Mouse (Mus musculus): ENCODE results near the gene Pomt1. TPM values are rescaled to one million over a fixed set of nuclear protein-coding genes. Genes with fewer than 3 reads are reported as not detected.
"Not testable (repeated sequence)": the region's sequence is repeated elsewhere in the genome, so short reads cannot be mapped to it uniquely, and the experiment has no call there.

The Pomt1 gene
- polyA plus RNA-seq, 3 experiments from 2014 or later: 2.4 to 4.2 (median 3.0) TPM

- ATAC-seq: no peak
These were observed 47.6 kb downstream of the Pomt1 start for GRCm38 (mm10) chr2:32283986-32284385.

DNA sequence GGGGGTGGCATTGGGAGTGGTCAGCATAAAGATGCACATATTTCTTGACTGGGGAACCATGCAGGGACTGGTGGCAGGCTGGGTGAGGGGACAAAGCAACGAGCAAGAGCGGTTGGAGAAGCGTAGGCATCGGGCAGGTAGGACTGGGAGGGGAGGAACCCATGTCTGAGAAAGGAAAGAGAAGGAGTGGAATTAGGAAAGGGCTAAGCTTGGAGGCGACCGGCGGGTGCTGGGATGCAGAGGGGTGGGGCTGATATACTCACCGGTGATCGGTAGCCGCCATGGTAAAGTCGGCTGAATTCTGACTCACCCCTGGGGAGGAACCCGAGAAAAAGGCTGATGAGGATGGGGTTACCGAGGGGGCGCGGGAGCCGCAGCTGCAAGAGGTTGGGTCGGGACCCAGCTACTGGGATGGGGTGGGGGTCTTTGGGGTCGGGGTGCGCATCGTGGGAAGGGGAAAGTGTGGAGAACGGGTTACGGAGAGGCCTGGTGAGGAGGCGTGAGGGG lies 51.0 kb downstream of the Pomt1 start, which contains the start of gene Golga2:
Gene Golga2, plus strand, starts transcription at position 51 of the 507 bp plus-strand sequence.
- no peak for ATAC-seq

DNA sequence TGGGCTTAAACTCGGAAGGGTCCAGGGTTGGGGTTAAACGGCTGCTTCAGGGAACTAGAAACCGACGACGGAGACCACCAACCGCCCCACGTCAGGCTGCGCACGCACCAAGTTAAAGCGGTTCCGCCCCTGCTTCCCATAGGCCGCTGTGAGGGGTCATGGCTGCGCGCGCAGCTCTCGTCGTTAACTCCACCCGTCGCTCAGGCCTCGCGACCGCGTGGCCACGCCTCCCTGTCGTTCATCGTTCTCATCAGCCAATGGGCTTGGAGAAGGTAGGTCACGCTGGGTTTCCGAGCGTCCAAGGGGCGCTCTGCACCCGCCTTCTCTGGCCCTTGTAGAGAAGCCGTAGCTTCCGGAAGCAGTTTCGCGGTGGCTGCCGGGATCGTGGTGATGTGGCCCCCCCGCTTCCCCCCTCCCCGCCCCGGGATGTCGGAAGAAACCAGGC lies 51.6 kb downstream of the Pomt1 start, which contains the start of gene Swi5:
Gene Swi5, minus strand, starts transcription at position 153 of the 445 bp plus-strand sequence.
- peak; percentile 99 for ATAC-seq

DNA sequence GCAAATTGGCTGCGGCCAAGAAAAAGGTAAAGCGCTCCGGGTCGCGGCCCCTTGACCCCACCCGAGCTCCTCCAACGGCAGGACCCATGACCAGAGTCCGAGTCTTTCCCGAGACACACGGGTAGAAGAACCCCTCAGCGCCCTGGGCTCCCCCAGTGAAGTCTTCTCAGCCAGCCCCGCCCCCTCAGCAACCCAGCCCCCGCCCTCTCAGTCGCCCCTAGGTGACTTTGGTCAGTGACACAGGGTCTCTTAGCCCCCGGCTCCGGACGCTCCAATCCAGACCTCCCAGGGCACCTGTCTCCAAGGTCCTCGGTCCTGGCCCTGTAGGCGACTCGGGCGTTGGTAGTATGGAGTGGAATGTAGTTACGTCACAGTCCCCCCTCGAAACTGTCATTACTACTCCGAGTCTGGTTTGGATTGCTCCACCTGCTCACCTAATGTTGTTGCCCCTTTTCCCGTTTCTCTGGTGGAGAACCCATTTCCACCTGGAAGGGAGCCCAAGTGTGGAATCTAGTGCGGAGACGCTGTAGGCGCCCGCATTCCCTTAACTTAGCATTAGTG lies 52.1 kb downstream of the Pomt1 start:
- ATAC-seq: no peak

- ATAC-seq: no peak
These were observed 53.2 kb downstream of the Pomt1 start for GRCm38 (mm10) chr2:32289578-32289977.

DNA sequence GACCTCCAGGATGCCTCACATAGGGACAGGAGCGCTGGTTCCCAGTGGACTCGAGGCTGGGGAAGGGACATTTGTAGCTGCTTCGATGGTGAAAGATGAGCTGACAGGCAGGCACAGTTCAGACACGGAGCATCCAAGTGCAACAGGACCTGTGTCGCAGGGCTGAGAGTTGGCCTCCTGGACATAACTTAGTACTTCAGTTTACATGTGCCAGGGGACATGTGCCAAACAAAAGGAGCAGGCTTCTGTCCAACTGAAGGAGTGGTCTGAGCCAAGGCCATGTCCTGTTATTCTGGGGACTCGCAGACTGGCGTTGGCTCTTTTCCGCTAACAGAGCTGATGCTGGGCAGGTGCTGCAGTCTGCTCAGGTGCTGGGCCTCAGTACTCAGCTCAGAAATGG lies 58.0 kb downstream of the Pomt1 start:
- no peak for ATAC-seq

DNA sequence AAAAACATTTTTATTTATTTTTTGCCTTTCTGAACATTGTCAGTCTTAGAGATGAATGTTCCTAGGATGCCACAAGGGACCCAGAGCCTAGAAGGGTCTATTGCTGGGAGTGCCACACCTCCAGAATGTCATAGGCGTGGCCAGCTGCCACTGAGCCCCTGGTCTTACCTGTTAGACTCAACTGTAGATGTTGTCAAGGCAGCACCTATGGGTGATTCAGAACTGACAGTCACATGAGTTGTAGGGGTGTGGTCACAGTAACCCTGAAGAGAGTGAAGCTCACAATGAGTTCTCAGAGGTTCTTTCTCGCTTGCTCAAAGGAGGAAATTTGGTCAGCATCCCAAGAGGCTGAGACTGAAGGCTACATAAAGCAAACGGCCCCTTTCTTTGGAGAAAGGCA lies 58.9 kb downstream of the Pomt1 start:
- no peak for ATAC-seq

- not testable (repeated sequence) for ATAC-seq
These were observed 59.5 kb downstream of the Pomt1 start for GRCm38 (mm10) chr2:32295842-32296241.

DNA sequence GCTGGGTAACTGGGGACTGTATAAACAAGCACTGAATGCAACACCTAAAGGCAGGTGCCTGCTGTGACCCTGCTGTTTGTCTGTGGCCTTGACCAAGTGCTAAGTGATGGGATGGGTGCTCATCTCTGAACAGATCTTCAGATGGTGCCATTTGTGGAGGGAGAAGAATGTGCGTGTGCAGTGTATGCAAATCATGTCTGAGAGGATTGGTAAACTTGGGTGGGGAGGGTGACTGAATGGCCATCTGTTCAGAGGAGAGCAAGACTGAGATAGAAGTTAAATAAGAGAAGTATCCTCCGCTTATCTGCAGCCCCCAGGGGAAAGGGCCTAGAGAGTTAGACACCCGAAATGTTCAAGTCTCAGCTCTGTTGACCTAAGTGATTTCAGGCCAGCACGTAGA lies 63.1 kb downstream of the Pomt1 start:
- no peak for ATAC-seq

DNA sequence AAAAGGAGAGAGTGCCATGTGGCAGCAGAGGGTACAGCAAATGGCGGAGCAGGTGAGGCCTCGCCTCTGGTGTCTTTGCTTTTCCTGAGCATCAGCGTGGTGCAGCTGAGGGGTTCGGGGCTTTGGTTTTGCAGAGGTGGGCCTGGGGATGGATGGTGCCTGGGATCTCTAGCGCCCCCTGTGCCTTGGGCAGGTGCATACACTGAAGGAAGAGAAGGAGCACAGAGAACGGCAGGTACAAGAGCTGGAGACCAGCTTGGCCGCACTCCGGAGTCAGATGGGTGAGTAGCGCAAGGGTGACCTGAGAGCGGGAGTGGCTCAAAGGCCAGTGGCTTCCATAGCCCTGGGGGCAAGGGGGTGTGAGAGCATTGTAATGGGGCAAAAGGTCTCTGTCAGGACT lies 66.6 kb downstream of the Pomt1 start:
- no peak for ATAC-seq

DNA sequence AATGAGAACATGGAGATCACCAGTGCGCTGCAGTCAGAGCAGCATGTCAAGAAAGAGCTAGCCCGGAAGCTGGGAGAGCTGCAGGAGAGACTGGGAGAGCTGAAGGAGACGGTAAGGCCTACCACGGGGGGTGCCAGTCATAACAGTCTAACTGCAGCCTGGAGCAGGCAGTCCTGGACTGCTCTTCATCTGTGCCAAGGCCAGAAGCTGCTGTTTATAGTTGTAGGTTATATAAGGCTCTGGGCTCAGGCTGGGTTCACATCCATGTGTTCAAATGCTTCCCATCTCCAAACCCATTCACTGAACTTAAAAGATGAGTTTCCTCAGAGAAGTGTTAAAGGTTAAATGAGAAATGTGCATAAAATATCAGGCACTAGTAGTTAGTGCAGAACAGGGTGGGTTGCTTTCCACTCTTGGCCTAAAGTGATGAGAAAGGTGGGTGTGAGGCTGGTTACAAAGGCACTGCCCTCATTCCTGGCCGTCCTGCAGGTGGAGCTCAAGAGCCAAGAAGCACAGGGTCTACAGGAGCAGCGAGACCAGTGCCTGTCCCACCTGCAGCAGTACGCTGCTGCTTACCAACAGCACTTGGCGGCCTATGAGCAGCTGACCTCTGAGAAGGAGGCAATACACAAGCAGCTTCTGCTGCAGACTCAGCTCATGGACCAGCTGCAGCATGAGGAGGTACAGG lies 67.9 kb downstream of the Pomt1 start:
- no peak for ATAC-seq

Other genes starting within 250 kb of the Pomt1 start
- 10 to 100 TPM; 21.3 to 26.7 (median 22.5) TPM for gene Fam78a, start 151.7 kb upstream of the Pomt1 start, polyA plus RNA-seq (2017; shearing (Covaris generic))
- not detected for gene Plpp7, start 141.1 kb upstream of the Pomt1 start, polyA plus RNA-seq (2017; shearing (Covaris generic))
- gene Prrc2b, start 85.5 kb upstream of the Pomt1 start, polyA plus RNA-seq (2017; shearing (Covaris generic)): 10 to 100 TPM; 33.6 to 40.3 (median 35.2) TPM
- 10 to 100 TPM; 33.2 to 37.9 (median 36.2) TPM for gene Uck1, start 23.6 kb downstream of the Pomt1 start, polyA plus RNA-seq (2017; shearing (Covaris generic))
- 10 to 100 TPM; 17.4 to 21.7 (median 21.4) TPM for gene Golga2, start 50.8 kb downstream of the Pomt1 start, polyA plus RNA-seq (2017; shearing (Covaris generic))
- 100 to 1,000 TPM; 155 to 247 (median 208) TPM for gene Swi5, start 51.5 kb downstream of the Pomt1 start, polyA plus RNA-seq (2017; shearing (Covaris generic))
- 10 to 100 TPM; 52.5 to 84.8 (median 55.5) TPM for gene Ciz1, start 115.7 kb downstream of the Pomt1 start, polyA plus RNA-seq (2017; shearing (Covaris generic))
- gene Dnm1, start 116.7 kb downstream of the Pomt1 start, polyA plus RNA-seq (2017; shearing (Covaris generic)): not detected
- 10 to 100 TPM; 43.1 to 73.3 (median 57.4) TPM for gene 1110008P14Rik, start 145.3 kb downstream of the Pomt1 start, polyA plus RNA-seq (2017; shearing (Covaris generic))
- gene Lcn2, start 151.7 kb downstream of the Pomt1 start, polyA plus RNA-seq (2017; shearing (Covaris generic)): under 1 TPM in 1 of 3 experiments, not detected in 2; 0.93 TPM
- gene Ptges2, start 159.3 kb downstream of the Pomt1 start, polyA plus RNA-seq (2017; shearing (Covaris generic)): under 1 TPM; 0.32 to 0.63 (median 0.44) TPM
- 1 to 10 TPM; 4.6 to 6.0 (median 4.8) TPM for gene Naif1, start 213.9 kb downstream of the Pomt1 start, polyA plus RNA-seq (2017; shearing (Covaris generic))
- 1 to 10 TPM; 2.2 to 4.4 (median 4.3) TPM for gene Slc25a25, start 214.9 kb downstream of the Pomt1 start, polyA plus RNA-seq (2017; shearing (Covaris generic))